Mouse (Mus musculus): ENCODE results near the gene Gm13272. TPM values are rescaled to one million over a fixed set of nuclear protein-coding genes. Genes with fewer than 3 reads are reported as not detected.

Gene Gm13272
- polyA plus RNA-seq, 1 experiment: not detected

Other genes starting within 250 kb of the Gm13272 start
- gene Ifna15, start 221.6 kb upstream of the Gm13272 start, polyA plus RNA-seq (2012; rRNA removed): not detected in 2 replicates
- not detected in 2 replicates for gene Ifna14, start 208.1 kb upstream of the Gm13272 start, polyA plus RNA-seq (2012; rRNA removed)
- gene Ifna9, start 187.5 kb upstream of the Gm13272 start, polyA plus RNA-seq (2012; rRNA removed): not detected in 2 replicates
- gene Ifna12, start 176.5 kb upstream of the Gm13272 start, polyA plus RNA-seq (2012; rRNA removed): not detected in 2 replicates
- gene C87499, start 145.4 kb upstream of the Gm13272 start, polyA plus RNA-seq (2012; rRNA removed): not detected in 2 replicates
- not detected in 2 replicates for gene Ifna13, start 135.4 kb upstream of the Gm13272 start, polyA plus RNA-seq (2012; rRNA removed)
- gene Ifna16, start 102.9 kb upstream of the Gm13272 start, polyA plus RNA-seq (2012; rRNA removed): not detected in 2 replicates
- gene Ifna2, start 95.9 kb upstream of the Gm13272 start, polyA plus RNA-seq (2012; rRNA removed): not detected in 2 replicates
- gene Ifnab, start 88.5 kb upstream of the Gm13272 start, polyA plus RNA-seq (2012; rRNA removed): not detected in 2 replicates
- gene Gm26566, start 58.0 kb upstream of the Gm13272 start, polyA plus RNA-seq (2012; rRNA removed): 0.19 and 0.33 TPM in 2 replicates
- gene Klhl9, start 57.4 kb upstream of the Gm13272 start, polyA plus RNA-seq (2012; rRNA removed): 19.6 and 19.7 TPM in 2 replicates
- not detected in 2 replicates for gene Gm13271, start 25.0 kb upstream of the Gm13272 start, polyA plus RNA-seq (2012; rRNA removed)
- gene Gm13283, start 19.7 kb upstream of the Gm13272 start, polyA plus RNA-seq (2012; rRNA removed): not detected in 2 replicates
- not detected in 2 replicates for gene Gm13290, start 6.0 kb upstream of the Gm13272 start, polyA plus RNA-seq (2012; rRNA removed)
- gene Gm13289, start 2.9 kb upstream of the Gm13272 start, polyA plus RNA-seq (2012; rRNA removed): not detected in 2 replicates
- gene Ifnz, start 2.3 kb downstream of the Gm13272 start, polyA plus RNA-seq (2012; rRNA removed): not detected in 2 replicates
- not detected in 2 replicates for gene Gm13276, start 5.9 kb downstream of the Gm13272 start, polyA plus RNA-seq (2012; rRNA removed)
- gene Gm13277, start 8.8 kb downstream of the Gm13272 start, polyA plus RNA-seq (2012; rRNA removed): not detected in 2 replicates
- not detected in 2 replicates for gene Gm13278, start 11.7 kb downstream of the Gm13272 start, polyA plus RNA-seq (2012; rRNA removed)
- gene Gm13275, start 14.6 kb downstream of the Gm13272 start, polyA plus RNA-seq (2012; rRNA removed): not detected in 2 replicates
- gene Gm13279, start 17.5 kb downstream of the Gm13272 start, polyA plus RNA-seq (2012; rRNA removed): not detected in 2 replicates
- gene Gm13285, start 19.8 kb downstream of the Gm13272 start, polyA plus RNA-seq (2012; rRNA removed): not detected in 2 replicates
- not detected in 2 replicates for gene Gm13287, start 23.4 kb downstream of the Gm13272 start, polyA plus RNA-seq (2012; rRNA removed)
- not detected in 2 replicates for gene Gm13288, start 25.7 kb downstream of the Gm13272 start, polyA plus RNA-seq (2012; rRNA removed)
- gene Ifna7, start 36.4 kb downstream of the Gm13272 start, polyA plus RNA-seq (2012; rRNA removed): not detected in 2 replicates
- not detected in 2 replicates for gene Ifna11, start 40.1 kb downstream of the Gm13272 start, polyA plus RNA-seq (2012; rRNA removed)
- gene Ifna6, start 47.6 kb downstream of the Gm13272 start, polyA plus RNA-seq (2012; rRNA removed): not detected in 2 replicates
- not detected in 2 replicates for gene Ifna5, start 55.7 kb downstream of the Gm13272 start, polyA plus RNA-seq (2012; rRNA removed)
- gene Ifna4, start 62.0 kb downstream of the Gm13272 start, polyA plus RNA-seq (2012; rRNA removed): not detected in 2 replicates
- not detected in 2 replicates for gene Ifna1, start 70.2 kb downstream of the Gm13272 start, polyA plus RNA-seq (2012; rRNA removed)
- not detected in 2 replicates for gene Ifne, start 100.4 kb downstream of the Gm13272 start, polyA plus RNA-seq (2012; rRNA removed)